Mouse (Mus musculus): ENCODE results near the gene Gm3383.
"Not testable (repeated sequence)": the region's sequence is repeated elsewhere in the genome, so short reads cannot be mapped to it uniquely, and the experiment has no call there.

Gm3383 gene

DNA sequence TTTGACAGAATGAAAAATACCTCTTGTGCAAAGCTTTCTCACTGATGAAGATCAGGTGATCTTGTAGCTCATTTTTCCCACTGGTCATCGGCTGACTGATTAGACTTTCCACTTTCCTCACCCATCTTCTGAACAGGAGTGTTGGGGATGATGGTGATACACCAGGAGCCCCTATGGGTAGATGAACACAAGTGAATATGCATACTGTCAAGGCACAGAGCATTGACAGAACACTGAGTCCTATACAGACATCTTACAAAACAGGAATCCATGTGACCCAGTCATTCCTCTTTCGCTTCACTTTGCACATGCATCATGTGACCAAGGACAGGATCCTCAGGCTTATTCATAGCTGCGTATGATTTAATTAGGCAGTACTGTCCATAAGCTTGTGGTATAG lies at the start of gene Gm3383:
Gene Gm3383, minus strand, starts transcription at position 101 of the 400 bp plus-strand sequence.
- not testable (repeated sequence) for DNase-seq (ENCODE audit: low read depth)

DNA sequence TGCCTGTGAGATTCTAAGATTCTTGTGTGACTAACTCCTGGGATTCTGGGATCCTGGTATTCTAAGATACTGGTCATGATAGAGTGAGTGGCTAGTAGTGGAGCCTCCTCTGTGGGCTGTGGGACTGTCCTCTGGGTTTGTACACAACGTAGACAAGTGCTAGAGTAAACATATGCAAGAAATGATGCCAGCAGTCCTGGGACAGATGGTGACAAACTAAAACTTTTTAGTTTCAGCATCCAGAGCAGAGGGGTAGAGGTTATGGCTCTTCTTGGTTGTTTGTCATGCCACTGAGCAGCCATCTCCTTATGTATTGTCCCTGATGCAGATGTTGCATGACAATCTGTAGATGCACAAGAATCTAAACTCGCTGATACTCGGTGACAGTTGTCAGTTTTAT lies 48.1 kb upstream of the Gm3383 start:
- not testable (repeated sequence) for DNase-seq (ENCODE audit: low read depth)

DNA sequence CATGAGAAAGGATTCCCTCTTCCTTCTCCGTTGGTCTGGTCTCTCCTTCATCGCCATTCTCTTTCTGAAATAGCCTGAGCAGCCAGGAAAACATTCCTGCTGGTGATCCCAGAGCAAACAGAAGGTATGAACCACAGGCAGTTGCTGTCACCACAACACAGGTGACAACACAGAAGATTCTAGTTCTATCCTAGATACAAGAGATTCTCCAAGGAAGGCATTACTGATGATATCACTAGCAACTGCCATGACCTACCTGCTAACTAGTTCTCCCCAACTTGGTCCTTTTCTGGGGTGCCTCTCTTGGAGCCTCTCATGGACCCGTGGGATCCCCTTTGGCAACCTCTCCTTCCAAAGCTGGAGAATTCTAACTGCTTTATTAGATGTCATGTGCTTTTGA lies 22.4 kb upstream of the Gm3383 start, which contains the start of gene Gm3424:
Gene Gm3424, minus strand, starts transcription at position 101 of the 400 bp plus-strand sequence.
- DNase-seq (ENCODE audit: low read depth): not testable (repeated sequence)

DNA sequence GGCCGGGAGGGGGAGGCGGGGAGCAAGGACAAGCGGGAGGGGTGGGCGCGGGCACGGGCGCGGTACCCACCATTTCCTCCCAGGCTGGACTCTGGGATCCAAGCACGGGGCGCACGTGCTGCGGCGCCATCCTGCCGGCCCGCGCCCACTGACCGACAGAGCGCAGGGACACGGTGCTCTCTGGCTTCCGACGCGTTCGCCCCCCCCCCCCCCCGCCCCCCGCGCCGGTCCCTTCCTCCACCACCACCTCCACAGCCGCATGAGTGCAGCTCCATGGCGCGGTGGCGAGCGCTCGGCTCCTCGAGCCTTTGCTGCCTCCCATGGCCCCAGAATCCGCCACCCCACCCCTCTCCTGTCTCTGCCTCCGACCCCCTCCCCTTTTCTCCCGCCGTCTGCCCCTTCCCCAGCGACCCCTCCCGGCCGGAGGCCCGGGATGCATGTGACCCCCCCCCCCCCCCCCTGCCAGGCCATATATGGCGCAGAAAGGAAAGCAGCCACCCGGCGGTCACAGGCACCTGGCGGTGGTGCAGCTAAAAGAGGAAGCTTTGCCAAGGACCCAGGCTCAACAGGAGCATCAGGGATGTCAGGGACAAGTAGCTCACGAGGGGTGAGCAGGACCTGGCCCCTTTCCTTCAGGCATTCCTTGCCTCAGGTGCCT lies 5.0 kb upstream of the Gm3383 start:
- DNase-seq (ENCODE audit: low read depth): not testable (repeated sequence)

- not testable (repeated sequence) for DNase-seq (ENCODE audit: low read depth)
Observed at GRCm38 (mm10) chr14:5741477-5741876, 66.3 kb downstream of the Gm3383 start, which contains the start of gene Gm3373. Gene Gm3373 (minus strand): TSS chr14:5741577.

GRCm38 (mm10) chr14:5687357-5687756 lies 120.4 kb downstream of the Gm3383 start, which contains the start of gene Gm9603:
Gene Gm9603 (minus strand): TSS chr14:5687457.
- DNase-seq (ENCODE audit: low read depth): not testable (repeated sequence)

GRCm38 (mm10) chr14:5632928-5633327 lies 174.9 kb downstream of the Gm3383 start, which contains the start of gene Gm8265:
Gene Gm8265 (minus strand): TSS chr14:5633028.
- not testable (repeated sequence) for DNase-seq (ENCODE audit: low read depth)

All from fibroblast of lung, adult 2 months (primary cell).